Mouse (Mus musculus): ENCODE data around the gene Kif13a. TPM values are rescaled to one million over a fixed set of nuclear protein-coding genes. Genes with fewer than 3 reads are reported as not detected.

The Kif13a gene
- 12.8 and 13.5 TPM in 2 replicates for polyA plus RNA-seq (2015; fragmentation: Nextera tagmentation; extraction: Ambion mirVana)

DNA sequence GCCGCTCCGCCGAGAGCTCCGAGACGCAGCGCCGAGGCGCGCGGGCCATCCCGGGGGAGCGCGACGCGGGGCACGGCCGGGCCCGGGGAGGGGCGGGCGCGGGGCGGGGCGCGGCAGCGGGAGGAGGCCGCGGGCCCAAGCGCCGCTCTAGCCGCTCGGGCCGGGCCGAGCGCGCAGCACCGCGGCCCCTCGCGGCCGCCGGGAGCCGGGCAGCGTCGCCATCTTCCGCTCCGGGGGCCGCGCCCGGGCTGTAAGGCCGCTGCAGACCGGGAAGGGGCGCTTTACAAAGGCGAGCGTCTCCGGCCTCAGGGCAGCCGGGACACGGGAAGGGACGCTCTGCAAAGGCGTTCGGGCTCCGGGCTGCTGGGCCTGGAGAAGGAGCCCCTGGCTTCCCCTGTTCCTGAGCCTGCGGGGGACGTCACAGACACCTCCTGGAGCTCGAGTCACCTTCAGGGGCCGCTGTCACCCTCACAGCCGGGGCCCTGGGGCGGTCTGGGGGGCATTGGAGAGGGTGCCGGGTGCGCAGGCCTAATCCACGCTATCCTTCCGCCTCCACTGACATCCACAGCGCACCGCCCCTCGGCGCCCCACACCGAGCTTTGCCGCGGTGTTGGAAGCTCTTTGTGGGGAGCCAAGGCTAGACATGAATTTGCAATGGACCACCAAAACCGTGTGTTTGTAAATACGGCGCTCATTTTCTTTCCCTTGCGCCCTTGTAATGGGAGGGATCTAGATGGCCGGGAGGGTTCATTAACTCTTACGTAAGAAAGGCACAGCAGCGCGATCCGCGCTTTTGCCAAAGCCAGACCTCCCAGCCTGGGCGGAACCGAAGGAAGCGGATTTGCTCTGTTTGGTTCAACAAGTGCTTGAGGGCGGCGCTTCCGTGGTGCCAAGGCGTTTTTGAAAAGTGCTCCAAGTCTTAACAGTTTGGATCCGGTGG, at the start of gene Kif13a:
Kif13a (minus strand) TSS at position 149 of the 940 bp plus-strand sequence.
- ATAC-seq (ENCODE audit: low FRiP score, low TSS enrichment), result peak; percentile 87
- Histone ChIP-seq H3K27ac (replicated peaks) (peak within 1 kb of the TSS; percentile 99), H3K4me2 (replicated peaks; ENCODE audit: low read depth) (peak within 1 kb of the TSS; percentile 90), H3K4me3 (ENCODE audit: low read depth, low read length) (peak within 1 kb of the TSS; percentile 78), H3K9me3 (ENCODE audit: control insufficient read depth, low read length) (no peaks in the 10 kb centered on the region), H3K9ac (ENCODE audit: low read length) (peak within 1 kb of the TSS; percentile 95), H3K4me1 (replicated peaks; ENCODE audit: control insufficient read depth, insufficient read depth) (no peaks in the 10 kb centered on the region), H3K36me3 (ENCODE audit: control insufficient read depth, insufficient read depth, low read length) (no peaks in the 10 kb centered on the region), H3K27me3 (ENCODE audit: control insufficient read depth, insufficient read depth, low read length) (no peaks in the 10 kb centered on the region)
- no peak for TF ChIP-seq EP300 (optimal IDR thresholded peaks at IDR 0.05)
- TF ChIP-seq CTCF (IDR thresholded peaks at IDR 0.05; ENCODE audit: low read depth), result peak; percentile 57
- 3% methylated on average over 58 of the region's 96 CpGs for WGBS
- peak; percentile 91 for DNase-seq (ENCODE audit: low spot score)

DNA sequence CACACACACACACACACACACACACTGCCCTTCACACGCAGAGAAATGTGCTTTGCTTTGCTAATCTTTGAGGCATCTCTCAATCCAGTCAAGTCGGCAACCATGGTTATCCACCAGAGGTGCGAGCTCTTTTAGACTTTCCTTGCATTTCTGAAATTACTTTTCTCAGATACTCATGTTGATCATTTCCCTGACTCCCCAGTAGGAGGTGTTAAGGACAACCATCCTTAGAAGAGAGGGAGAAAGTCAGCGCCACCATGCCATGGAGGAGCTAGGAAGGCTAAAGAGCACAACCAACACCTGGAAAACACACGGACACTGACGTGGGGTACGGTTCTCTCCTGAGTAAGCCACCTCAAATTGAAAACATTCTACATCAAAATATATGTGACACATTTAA, 46.9 kb upstream of the Kif13a start:
- Histone ChIP-seq H3K36me3 (ENCODE audit: control insufficient read depth, insufficient read depth, low read length) (no peaks in the 10 kb centered on the region), H3K9ac (ENCODE audit: low read length) (no peak overlapping the region), H3K4me3 (ENCODE audit: low read depth, low read length) (no peak overlapping the region), H3K27ac (replicated peaks) (no peak overlapping the region), H3K27me3 (ENCODE audit: control insufficient read depth, insufficient read depth, low read length) (no peaks in the 10 kb centered on the region), H3K9me3 (ENCODE audit: control insufficient read depth, low read length) (no peaks in the 10 kb centered on the region), H3K4me2 (replicated peaks; ENCODE audit: low read depth) (no peak overlapping the region), H3K4me1 (replicated peaks; ENCODE audit: control insufficient read depth, insufficient read depth) (no peaks in the 10 kb centered on the region)
- WGBS, result 82% methylated on average over 7 of the region's 7 CpGs
- TF ChIP-seq EP300 (optimal IDR thresholded peaks at IDR 0.05) (no peak), CTCF (IDR thresholded peaks at IDR 0.05; ENCODE audit: low read depth) (peak; percentile 60)
- ATAC-seq (ENCODE audit: low FRiP score, low TSS enrichment) (no peak), DNase-seq (ENCODE audit: low spot score) (no peak)

DNA sequence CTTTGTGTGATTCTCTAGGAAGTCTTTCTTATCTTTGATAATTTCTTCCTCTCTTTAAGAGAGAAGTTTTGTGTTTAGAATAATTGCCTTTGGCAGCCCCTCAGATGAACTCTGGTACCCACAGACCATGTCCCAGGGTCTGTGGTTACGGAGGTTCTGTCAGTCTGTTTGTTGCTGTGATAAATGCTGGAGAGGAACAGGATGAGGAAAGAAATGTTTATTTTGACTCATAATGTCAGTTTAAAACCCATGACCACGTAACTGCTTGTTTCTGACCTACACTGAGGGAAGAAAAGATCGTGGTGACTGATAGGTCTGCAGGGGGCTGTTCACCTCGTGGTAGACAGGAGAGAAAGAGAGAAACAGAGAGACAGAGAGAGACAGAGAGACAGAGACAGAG, 46.3 kb upstream of the Kif13a start:
- TF ChIP-seq CTCF (IDR thresholded peaks at IDR 0.05; ENCODE audit: low read depth), result no peak
- no peak for TF ChIP-seq EP300 (optimal IDR thresholded peaks at IDR 0.05)
- ATAC-seq (ENCODE audit: low FRiP score, low TSS enrichment) (no peak), DNase-seq (ENCODE audit: low spot score) (no peak)
- no peaks in the 10 kb centered on the region for H3K36me3 ChIP-seq (ENCODE audit: control insufficient read depth, insufficient read depth, low read length)
- H3K27ac ChIP-seq (replicated peaks), result no peak overlapping the region
- no peaks in the 10 kb centered on the region for H3K9me3 ChIP-seq (ENCODE audit: control insufficient read depth, low read length)
- H3K9ac ChIP-seq (ENCODE audit: low read length), result no peak overlapping the region
- 28% methylated on average over 4 of the region's 4 CpGs for WGBS
- H3K4me2 ChIP-seq (replicated peaks; ENCODE audit: low read depth), result no peak overlapping the region
- H3K27me3 ChIP-seq (ENCODE audit: control insufficient read depth, insufficient read depth, low read length), result no peaks in the 10 kb centered on the region
- H3K4me3 ChIP-seq (ENCODE audit: low read depth, low read length), result no peak overlapping the region
- no peaks in the 10 kb centered on the region for H3K4me1 ChIP-seq (replicated peaks; ENCODE audit: control insufficient read depth, insufficient read depth)

DNA sequence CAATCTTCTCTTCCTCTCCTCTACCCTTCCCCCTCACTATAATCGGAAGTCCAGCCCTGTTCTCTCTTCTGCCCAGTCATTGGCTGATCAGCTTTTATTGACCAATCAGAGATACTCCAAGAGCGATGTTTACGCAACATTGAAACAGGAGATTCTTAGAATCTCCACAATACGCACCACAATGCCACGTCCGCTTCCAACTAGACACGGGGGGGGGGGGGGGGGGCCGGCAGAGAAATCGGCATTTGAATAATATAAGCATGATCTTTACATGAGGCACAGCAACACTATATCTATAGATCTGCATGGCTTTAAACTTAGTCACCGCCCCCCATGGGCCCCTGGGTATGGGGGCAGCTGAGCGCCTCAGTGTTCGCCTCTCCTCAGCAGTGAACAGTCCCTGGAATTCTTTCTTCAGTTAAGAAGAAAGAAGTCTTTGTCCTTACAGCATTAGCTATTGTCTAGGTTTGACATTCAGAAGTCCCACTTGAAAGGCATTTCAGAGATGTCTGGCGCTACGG, 45.4 kb upstream of the Kif13a start:
- Histone ChIP-seq H3K9ac (ENCODE audit: low read length) (no peak overlapping the region), H3K9me3 (ENCODE audit: control insufficient read depth, low read length) (no peaks in the 10 kb centered on the region), H3K27ac (replicated peaks) (no peak overlapping the region), H3K4me1 (replicated peaks; ENCODE audit: control insufficient read depth, insufficient read depth) (no peaks in the 10 kb centered on the region), H3K4me3 (ENCODE audit: low read depth, low read length) (no peak overlapping the region), H3K4me2 (replicated peaks; ENCODE audit: low read depth) (no peak overlapping the region), H3K36me3 (ENCODE audit: control insufficient read depth, insufficient read depth, low read length) (no peaks in the 10 kb centered on the region), H3K27me3 (ENCODE audit: control insufficient read depth, insufficient read depth, low read length) (no peaks in the 10 kb centered on the region)
- TF ChIP-seq CTCF (IDR thresholded peaks at IDR 0.05; ENCODE audit: low read depth) (no peak), EP300 (optimal IDR thresholded peaks at IDR 0.05) (no peak)
- DNase-seq (ENCODE audit: low spot score) (no peak), ATAC-seq (ENCODE audit: low FRiP score, low TSS enrichment) (no peak)
- 58% methylated on average over 13 of the region's 14 CpGs for WGBS

DNA sequence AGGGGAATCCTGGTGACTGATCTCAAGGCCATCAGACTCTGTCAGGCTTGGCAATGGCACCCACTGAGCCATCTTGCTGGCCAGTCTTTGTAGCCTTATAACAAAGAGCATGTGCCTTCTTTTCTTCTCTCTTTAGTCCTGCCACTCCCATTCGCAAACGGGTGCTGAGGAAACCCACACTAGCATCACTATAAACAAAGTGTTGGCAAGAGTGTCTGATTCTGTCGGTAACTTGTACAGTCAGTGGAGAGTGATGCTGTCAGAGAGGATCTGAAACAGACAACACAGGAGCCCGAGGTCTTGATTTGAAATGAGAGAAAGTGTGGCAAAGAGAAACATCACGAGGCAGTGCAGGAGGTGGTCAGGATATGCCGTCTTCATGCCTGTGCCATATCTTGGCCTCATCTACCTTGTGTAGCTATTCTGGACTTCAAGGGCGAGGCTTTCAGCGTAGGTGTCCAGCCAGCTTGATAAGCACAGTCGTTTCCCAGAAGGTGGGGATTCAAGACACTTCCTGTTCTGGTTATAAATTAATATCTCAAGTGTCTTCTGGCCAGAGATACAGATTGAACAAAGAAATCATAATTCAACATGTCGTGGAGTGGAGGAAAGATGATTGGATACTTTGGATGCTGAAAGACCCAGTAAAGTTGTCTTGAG, 40.7 kb upstream of the Kif13a start:
- Histone ChIP-seq H3K27me3 (ENCODE audit: control insufficient read depth, insufficient read depth, low read length) (no peaks in the 10 kb centered on the region), H3K36me3 (ENCODE audit: control insufficient read depth, insufficient read depth, low read length) (no peaks in the 10 kb centered on the region), H3K9ac (ENCODE audit: low read length) (no peak overlapping the region), H3K4me2 (replicated peaks; ENCODE audit: low read depth) (no peak overlapping the region), H3K4me1 (replicated peaks; ENCODE audit: control insufficient read depth, insufficient read depth) (no peaks in the 10 kb centered on the region), H3K27ac (replicated peaks) (no peak overlapping the region), H3K4me3 (ENCODE audit: low read depth, low read length) (no peak overlapping the region), H3K9me3 (ENCODE audit: control insufficient read depth, low read length) (no peaks in the 10 kb centered on the region)
- WGBS, result 58% methylated on average over 10 of the region's 10 CpGs
- no peak for TF ChIP-seq CTCF (IDR thresholded peaks at IDR 0.05; ENCODE audit: low read depth)
- no peak for TF ChIP-seq EP300 (optimal IDR thresholded peaks at IDR 0.05)
- DNase-seq (ENCODE audit: low spot score) (peak; percentile 16), ATAC-seq (ENCODE audit: low FRiP score, low TSS enrichment) (0 out of 2 replicates have a peak, but pooled peaks have one; percentile 27)
